Mouse (Mus musculus): ENCODE measurements around the gene Olfr695.
"Not testable (repeated sequence)": the region's sequence is repeated elsewhere in the genome, so short reads cannot be mapped to it uniquely, and the experiment has no call there.

DNA sequence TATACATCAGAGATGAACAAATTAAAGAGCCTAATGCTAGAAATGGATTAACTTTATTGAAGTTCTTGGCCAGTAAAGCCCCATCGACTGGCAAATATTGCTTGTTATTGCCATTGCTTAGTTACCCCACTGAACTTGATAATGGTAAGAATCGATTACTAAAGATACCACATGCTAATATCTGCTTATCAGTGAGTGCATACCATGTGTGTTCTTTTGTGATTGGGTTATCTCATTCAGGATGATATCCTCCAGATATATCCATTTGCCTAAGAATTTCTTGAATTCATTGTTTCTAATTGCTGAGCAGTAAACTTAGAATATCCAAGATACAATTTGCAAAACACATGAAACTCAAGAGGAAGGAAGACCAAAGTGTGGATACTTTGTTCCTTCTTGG, 9.5 kb upstream of the Olfr695 start:
- TF ChIP-seq CTCF (IDR thresholded peaks at IDR 0.05; ENCODE audit: borderline replicate concordance, control insufficient read depth, extremely low read depth, insufficient read depth, low read length, poor library complexity); POLR2A (IDR thresholded peaks at IDR 0.05; ENCODE audit: control insufficient read depth, extremely low read depth, insufficient read depth, low read length, poor library complexity): not testable (repeated sequence)
